Mouse (Mus musculus): Measurements from ENCODE around the gene Add2.

DNA sequence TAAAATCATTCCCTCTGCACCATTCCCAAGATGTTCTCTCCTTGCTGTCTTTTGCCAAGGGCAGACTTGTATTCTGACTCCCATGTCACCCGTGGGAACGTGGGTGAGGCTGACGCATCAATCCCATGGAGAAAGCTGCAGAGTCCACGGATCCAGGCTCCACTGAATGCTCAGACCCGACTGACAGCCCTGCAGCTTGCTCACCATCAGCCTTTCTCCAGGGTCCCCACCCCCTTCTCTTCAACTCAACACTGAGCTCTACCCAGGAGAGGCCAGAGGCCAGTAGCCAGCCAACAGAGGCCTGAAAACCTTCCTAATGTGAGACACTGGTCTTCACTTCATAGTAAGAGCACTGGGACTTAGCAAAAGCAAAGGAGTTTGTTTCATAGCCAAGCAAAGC, 125.5 kb downstream of the Add2 start:
- no peak for TF ChIP-seq POLR2A (IDR thresholded peaks at IDR 0.05; ENCODE audit: low read depth, low read length)
- no peak for TF ChIP-seq CTCF (IDR thresholded peaks at IDR 0.05; ENCODE audit: borderline replicate concordance, insufficient read depth, low read length)

Measured in embryonic fibroblast, embryonic 13.5 days (primary cell).